Mouse (Mus musculus) intestine, postnatal 0 days (tissue): Measurements from ENCODE around the gene D430041D05Rik. TPM values are rescaled to one million over a fixed set of nuclear protein-coding genes. Genes with fewer than 3 reads are reported as not detected.

Source experiments
- ATAC-seq: fragments of 200-750 bp; cut with Nextera tagmentation; 2 replicates; pipeline ENCODE4 v1.8.0; 2017; ENCODE audit warnings: mild to moderate bottlenecking, moderate TSS enrichment, moderate library complexity
- H3K27ac ChIP-seq: fragments of 300-500 bp; sonication (generic); 2 replicates; pipeline ENCODE4 v1.5.1; 2014; ENCODE audit warnings: mild to moderate bottlenecking, low read depth, low read length, moderate library complexity
- H3K27me3 ChIP-seq: fragments of 300-500 bp; sonication (generic); replicated peaks from 2 replicates; pipeline ENCODE4 v1.6.1; 2014; ENCODE audit warnings: low read length, mixed read lengths; ENCODE audit not compliant: control insufficient read depth, insufficient read depth
- H3K36me3 ChIP-seq: fragments of 300-500 bp; sonication (generic); 2 replicates; pipeline ENCODE4 v1.6.1; 2014; ENCODE audit warnings: mild to moderate bottlenecking, moderate library complexity; ENCODE audit not compliant: control insufficient read depth, insufficient read depth
- H3K4me1 ChIP-seq: fragments of 300-500 bp; sonication (generic); replicated peaks from 2 replicates; pipeline ENCODE4 v1.6.1; 2014; ENCODE audit warnings: antibody characterized with exemption, low read length, mixed read lengths; ENCODE audit not compliant: control insufficient read depth, insufficient read depth
- H3K4me2 ChIP-seq: fragments of 300-500 bp; sonication (generic); replicated peaks from 2 replicates; pipeline ENCODE4 v1.6.1; 2014; ENCODE audit warnings: low read depth, mild to moderate bottlenecking, moderate library complexity
- H3K4me3 ChIP-seq: fragments of 300-500 bp; sonication (generic); 2 replicates; pipeline ENCODE4 v1.5.1; 2014; ENCODE audit warnings: low read depth, low read length
- H3K9ac ChIP-seq: fragments of 300-500 bp; sonication (generic); 2 replicates; pipeline ENCODE4 v1.6.1; 2014; ENCODE audit warnings: mild to moderate bottlenecking, low read depth, low read length
- H3K9me3 ChIP-seq: fragments of 300-500 bp; sonication (generic); 2 replicates; pipeline ENCODE4 v1.6.1; 2016; ENCODE audit warnings: mixed run types; ENCODE audit not compliant: control insufficient read depth
- CTCF ChIP-seq: sonication (generic); IDR thresholded peaks from 2 replicates; pipeline ENCODE4 v1.5.1; 2016; ENCODE audit warnings: low read depth, mild to moderate bottlenecking, control low read depth, antibody characterized with exemption, moderate library complexity
- WGBS: fragments of 180-500 bp; shearing (Covaris S2); extraction: QIAGEN DNeasy Blood & Tissue Kit; methylation state at CpG from one replicate; pipeline ENCODE4 v1.1.7; 2014; 5-methylcytosine and 5-hydroxymethylcytosine counted together
- polyA plus RNA-seq: library from polyadenylated mRNA; unstranded; fragments of >200 nt; fragmentation: Nextera tagmentation; extraction: Ambion mirVana; gene quantifications from 2 replicates; pipeline ENCODE4 v1.2.1, GENCODE M21; 2015

D430041D05Rik gene
- polyA plus RNA-seq, 1 experiment from 2014 or later = 0.05 TPM

- H3K4me1 ChIP-seq = 0 out of 2 replicates have a peak, but pooled peaks cover 6% of the 10 kb centered on the region
- no peak for ATAC-seq
- H3K4me3 ChIP-seq = no peak overlapping the region
- H3K27me3 ChIP-seq = no peaks in the 10 kb centered on the region
- WGBS = 62% methylated on average over 3 of the region's 3 CpGs
- H3K36me3 ChIP-seq = no peaks in the 10 kb centered on the region
- no peak overlapping the region for H3K9ac ChIP-seq
- H3K27ac ChIP-seq = no peak overlapping the region
- H3K9me3 ChIP-seq = no peaks in the 10 kb centered on the region
- peak; percentile 74 for TF ChIP-seq CTCF
- no peak overlapping the region for H3K4me2 ChIP-seq
Observed at GRCm38 (mm10) chr2:104130969-104131368, 279.8 kb downstream of the D430041D05Rik start.

- ATAC-seq = 0 out of 2 replicates have a peak, but pooled peaks have one; percentile 20
- 44% methylated on average over 6 of the region's 6 CpGs for whole genome bisulfite sequencing
Observed at GRCm38 (mm10) chr2:104130165-104130564, 280.6 kb downstream of the D430041D05Rik start.

GRCm38 (mm10) chr2:104128803-104129531, 281.8 kb downstream of the D430041D05Rik start:
- no peak for TF ChIP-seq CTCF
- 0 out of 2 replicates have a peak, but pooled peaks cover 6% of the 10 kb centered on the region for H3K4me1 ChIP-seq
- no peak overlapping the region for H3K4me3 ChIP-seq
- H3K9me3 ChIP-seq = no peaks in the 10 kb centered on the region
- no peaks in the 10 kb centered on the region for H3K36me3 ChIP-seq
- no peak overlapping the region for H3K9ac ChIP-seq
- no peaks in the 10 kb centered on the region for H3K27me3 ChIP-seq
- ATAC-seq = peak; percentile 54
- no peak overlapping the region for H3K4me2 ChIP-seq
- 58% methylated on average over 13 of the region's 13 CpGs for WGBS
- H3K27ac ChIP-seq = no peak overlapping the region

More at GRCm38 (mm10) chr2:104130165-104130564, 280.6 kb downstream of the D430041D05Rik start:
- Histone ChIP-seq H3K4me1 (0 out of 2 replicates have a peak, but pooled peaks cover 6% of the 10 kb centered on the region), H3K27me3 (no peaks in the 10 kb centered on the region), H3K36me3 (no peaks in the 10 kb centered on the region), H3K27ac (no peak overlapping the region), H3K9ac (no peak overlapping the region), H3K9me3 (no peaks in the 10 kb centered on the region), H3K4me3 (no peak overlapping the region), H3K4me2 (no peak overlapping the region)
- no peak for TF ChIP-seq CTCF

GRCm38 (mm10) chr2:104124071-104124470, 286.7 kb downstream of the D430041D05Rik start:
- Histone ChIP-seq H3K27me3 (no peaks in the 10 kb centered on the region), H3K4me2 (no peak overlapping the region), H3K4me3 (no peak overlapping the region), H3K27ac (no peak overlapping the region), H3K9ac (no peak overlapping the region), H3K9me3 (no peaks in the 10 kb centered on the region), H3K4me1 (no peaks in the 10 kb centered on the region; the same call in 1 of the 2 replicates), H3K36me3 (no peaks in the 10 kb centered on the region)
- ATAC-seq = no peak
- WGBS = 83% methylated on average over 5 of the region's 5 CpGs
- no peak for TF ChIP-seq CTCF

- ATAC-seq = no peak
- Histone ChIP-seq H3K27ac (peak overlapping the region; percentile 35; the same call in 1 of the 2 replicates), H3K9me3 (no peaks in the 10 kb centered on the region), H3K9ac (no peak overlapping the region), H3K27me3 (no peaks in the 10 kb centered on the region), H3K4me2 (peak overlapping the region; percentile 98), H3K4me1 (no peaks in the 10 kb centered on the region; the same call in 1 of the 2 replicates), H3K4me3 (peak overlapping the region; percentile 58), H3K36me3 (no peaks in the 10 kb centered on the region)
- 25% methylated on average over 3 of the region's 3 CpGs for WGBS
- no peak for TF ChIP-seq CTCF
Observed at GRCm38 (mm10) chr2:104123540-104123939, 287.3 kb downstream of the D430041D05Rik start.

GRCm38 (mm10) chr2:104122505-104123378, 288.1 kb downstream of the D430041D05Rik start, which contains the start of gene A930018P22Rik:
A930018P22Rik (plus strand) TSS chr2:104122769.
- under 1% methylated on average over 74 of the region's 74 CpGs for WGBS
- Histone ChIP-seq H3K9ac (peak within 1 kb of the TSS; percentile 79), H3K4me3 (peak within 1 kb of the TSS; percentile 58), H3K4me1 (no peaks in the 10 kb centered on the region; the same call in 1 of the 2 replicates), H3K36me3 (no peaks in the 10 kb centered on the region), H3K9me3 (no peaks in the 10 kb centered on the region), H3K4me2 (peak within 1 kb of the TSS; percentile 98), H3K27ac (peak within 1 kb of the TSS; percentile 82), H3K27me3 (no peaks in the 10 kb centered on the region)
- peak; percentile 87 for ATAC-seq
- peak; percentile 7; the same call in 1 of the 2 replicates for TF ChIP-seq CTCF
